Mouse (Mus musculus) midbrain, embryonic 11.5 days (tissue): ENCODE measurements around the gene Coro7. TPM values are rescaled to one million over a fixed set of nuclear protein-coding genes. Genes with fewer than 3 reads are reported as not detected.

Experiments used
- ATAC-seq: fragments of 200-750 bp; cut with Nextera tagmentation; 2 replicates; pipeline ENCODE4 v1.8.0; 2017; ENCODE audit warnings: moderate TSS enrichment, moderate library complexity; ENCODE audit not compliant: low FRiP score
- DNase-seq: peaks from one replicate; pipeline ENCODE4 v3.0.0; 2015; ENCODE audit warnings: low spot score; ENCODE audit errors: missing footprints
- H3K27ac ChIP-seq: fragments of 300-500 bp; sonication (generic); 2 replicates; pipeline ENCODE4 v1.5.1; 2014; ENCODE audit warnings: low read depth, low read length
- H3K27me3 ChIP-seq: fragments of 300-500 bp; sonication (generic); 2 replicates; pipeline ENCODE4 v1.6.1; 2014; ENCODE audit warnings: mild to moderate bottlenecking, low read length, moderate library complexity, mixed read lengths; ENCODE audit not compliant: control insufficient read depth, insufficient read depth
- H3K36me3 ChIP-seq: fragments of 300-500 bp; sonication (generic); 2 replicates; pipeline ENCODE4 v1.6.1; 2014; ENCODE audit warnings: mild to moderate bottlenecking, low read length, moderate library complexity, mixed read lengths; ENCODE audit not compliant: control insufficient read depth, insufficient read depth
- H3K4me1 ChIP-seq: fragments of 300-500 bp; sonication (generic); 2 replicates; pipeline ENCODE4 v1.6.1; 2014; ENCODE audit warnings: low read length; ENCODE audit not compliant: control insufficient read depth, insufficient read depth
- H3K4me2 ChIP-seq: fragments of 300-500 bp; sonication (generic); 2 replicates; pipeline ENCODE4 v1.6.1; 2014; ENCODE audit warnings: mild to moderate bottlenecking, moderate library complexity
- H3K4me3 ChIP-seq: fragments of 300-500 bp; sonication (generic); 2 replicates; pipeline ENCODE4 v1.5.1; 2014; ENCODE audit warnings: low read depth, low read length
- H3K9ac ChIP-seq: fragments of 300-500 bp; sonication (generic); 2 replicates; pipeline ENCODE4 v1.6.1; 2014; ENCODE audit warnings: low read length
- H3K9me3 ChIP-seq: fragments of 300-500 bp; sonication (generic); 2 replicates; pipeline ENCODE4 v1.6.1; 2016; ENCODE audit warnings: low read length; ENCODE audit not compliant: control insufficient read depth
- WGBS: fragments of 180-500 bp; shearing (Covaris S2); extraction: QIAGEN DNeasy Blood & Tissue Kit; methylation state at CpG from one replicate; pipeline ENCODE4 v1.1.7; 2014; 5-methylcytosine and 5-hydroxymethylcytosine counted together
- polyA plus RNA-seq: library from polyadenylated mRNA; unstranded; fragments of >200 nt; fragmentation: Nextera tagmentation; extraction: Ambion mirVana; gene quantifications from 2 replicates; pipeline ENCODE4 v1.2.1, GENCODE M21; 2014

Gene Coro7
- polyA plus RNA-seq, 1 experiment from 2014 or later, result 13.6 TPM

DNA sequence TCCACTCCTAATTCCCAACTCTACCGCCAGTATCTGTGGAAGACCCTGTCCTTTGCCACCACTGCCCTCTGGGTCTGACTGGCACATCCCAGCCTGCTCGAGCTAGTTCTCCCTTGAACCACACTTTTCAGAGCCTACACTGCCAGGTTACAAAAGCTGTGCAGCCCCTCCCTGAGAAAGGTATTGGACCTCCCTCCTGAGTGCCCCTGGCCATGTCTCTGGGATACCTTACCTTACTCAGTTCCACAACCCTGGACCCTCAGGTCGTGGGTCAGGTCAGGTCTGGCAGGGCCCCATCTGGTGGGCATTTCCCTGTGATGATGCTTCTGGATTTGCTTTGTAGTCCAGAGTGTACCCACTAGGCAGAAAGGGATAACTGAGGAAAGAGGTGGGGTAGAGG, 80.0 kb downstream of the Coro7 start:
- 0 out of 2 replicates have a peak overlapping the region, but pooled peaks have one; percentile 12 for H3K9ac ChIP-seq
- no peaks in the 10 kb centered on the region for H3K36me3 ChIP-seq
- H3K4me2 ChIP-seq, result no peak overlapping the region
- WGBS, result 80% methylated on average over 3 of the region's 3 CpGs
- H3K4me1 ChIP-seq, result peaks cover 76% of the 10 kb centered on the region
- ATAC-seq, result no peak
- H3K9me3 ChIP-seq, result no peaks in the 10 kb centered on the region
- no peak overlapping the region; the same call in 1 of the 2 replicates for H3K27ac ChIP-seq
- H3K4me3 ChIP-seq, result no peak overlapping the region
- peak; percentile 81 for DNase-seq
- no peaks in the 10 kb centered on the region for H3K27me3 ChIP-seq

DNA sequence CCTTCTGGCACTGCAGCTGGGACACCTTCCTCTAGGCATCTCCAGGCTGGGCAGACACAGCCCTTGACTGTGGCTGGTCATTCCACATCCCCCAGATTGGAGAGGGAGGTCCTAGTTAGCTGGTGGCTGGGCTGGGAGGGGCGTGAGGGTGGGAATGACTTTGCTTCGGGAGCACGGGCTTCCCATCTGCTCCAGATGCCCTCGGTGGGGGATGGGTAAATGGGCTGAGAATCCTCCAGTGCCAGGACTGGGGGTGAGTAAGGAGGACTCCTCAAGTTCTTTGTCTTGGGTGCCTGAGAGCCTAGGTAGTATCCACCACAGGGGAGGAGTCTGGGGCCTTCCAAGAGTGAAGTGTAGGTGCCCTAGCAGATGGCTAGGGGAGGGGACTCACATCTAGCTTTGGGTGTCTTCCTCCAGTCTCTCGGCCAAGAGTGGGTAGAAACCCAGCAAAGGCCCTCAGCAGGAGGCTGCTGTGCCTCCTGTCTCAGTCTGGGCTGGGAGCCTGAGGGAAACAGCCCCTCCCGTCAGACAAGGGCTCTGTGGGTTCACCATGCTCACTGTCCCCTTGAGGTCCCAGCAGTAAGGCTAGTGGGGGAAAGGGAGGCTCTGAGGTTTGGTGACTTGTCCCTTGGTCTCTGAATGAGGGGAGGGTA, 80.6 kb downstream of the Coro7 start:
- Histone ChIP-seq H3K4me1 (peaks cover 71% of the 10 kb centered on the region), H3K27me3 (no peaks in the 10 kb centered on the region), H3K4me3 (no peak overlapping the region), H3K36me3 (no peaks in the 10 kb centered on the region), H3K4me2 (no peak overlapping the region; the same call in 1 of the 2 replicates), H3K27ac (peak overlapping the region; percentile 40), H3K9me3 (no peaks in the 10 kb centered on the region), H3K9ac (peak overlapping the region; percentile 32; the same call in 1 of the 2 replicates)
- 36% methylated on average over 6 of the region's 6 CpGs for WGBS
- ATAC-seq, result no peak
- peak; percentile 81 for DNase-seq

- peaks cover 71% of the 10 kb centered on the region for H3K4me1 ChIP-seq
- no peak overlapping the region for H3K9ac ChIP-seq
- H3K9me3 ChIP-seq, result no peaks in the 10 kb centered on the region
- no peaks in the 10 kb centered on the region for H3K27me3 ChIP-seq
- H3K4me3 ChIP-seq, result no peak overlapping the region
- WGBS, result 67% methylated on average over 5 of the region's 5 CpGs
- peak overlapping the region; percentile 2; the same call in 1 of the 2 replicates for H3K4me2 ChIP-seq
- no peak for ATAC-seq
- no peaks in the 10 kb centered on the region for H3K36me3 ChIP-seq
- peak; percentile 79 for DNase-seq
- H3K27ac ChIP-seq, result no peak overlapping the region
Observed at GRCm38 (mm10) chr16:4598041-4598440, 81.5 kb downstream of the Coro7 start.

GRCm38 (mm10) chr16:4597296-4597695, 82.3 kb downstream of the Coro7 start:
- 58% methylated on average over 7 of the region's 7 CpGs for WGBS
- no peaks in the 10 kb centered on the region for H3K9me3 ChIP-seq
- no peak overlapping the region for H3K27ac ChIP-seq
- DNase-seq (peak; percentile 82), ATAC-seq (no peak)
- H3K4me3 ChIP-seq, result peak overlapping the region; percentile 89; the same call in 1 of the 2 replicates
- no peaks in the 10 kb centered on the region for H3K36me3 ChIP-seq
- peak overlapping the region; percentile 35 for H3K9ac ChIP-seq
- H3K4me1 ChIP-seq, result peaks cover 70% of the 10 kb centered on the region
- no peaks in the 10 kb centered on the region for H3K27me3 ChIP-seq
- H3K4me2 ChIP-seq, result peak overlapping the region; percentile 83

DNA sequence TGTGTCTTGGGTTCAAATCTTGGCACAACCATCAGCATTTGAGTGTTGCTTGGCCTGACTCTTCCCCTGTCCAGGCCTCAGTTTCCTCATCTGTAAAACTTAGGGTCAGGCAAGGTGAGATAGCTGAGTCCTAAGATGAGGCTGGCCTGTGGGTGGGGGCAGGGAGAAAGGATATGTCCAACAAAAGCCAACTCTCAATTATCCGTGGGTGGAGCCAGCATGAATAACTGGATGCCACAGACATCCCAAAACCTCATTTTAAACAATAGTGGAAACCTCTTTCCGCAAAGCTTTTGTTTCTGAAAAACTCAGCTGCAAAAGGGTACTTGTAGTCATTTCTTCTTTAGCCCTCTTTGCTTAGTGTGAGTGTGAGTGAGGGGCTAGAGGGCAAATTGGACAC, 82.7 kb downstream of the Coro7 start:
- peak overlapping the region; percentile 89 for H3K4me3 ChIP-seq
- H3K27ac ChIP-seq, result 0 out of 2 replicates have a peak overlapping the region, but pooled peaks have one; percentile 95
- H3K9ac ChIP-seq, result peak overlapping the region; percentile 97
- no peaks in the 10 kb centered on the region for H3K27me3 ChIP-seq
- no peaks in the 10 kb centered on the region for H3K9me3 ChIP-seq
- no peaks in the 10 kb centered on the region for H3K36me3 ChIP-seq
- 32% methylated on average over 2 of the region's 2 CpGs for WGBS
- peak overlapping the region; percentile 83 for H3K4me2 ChIP-seq
- no peak for ATAC-seq
- DNase-seq, result no peak
- H3K4me1 ChIP-seq, result peaks cover 65% of the 10 kb centered on the region

DNA sequence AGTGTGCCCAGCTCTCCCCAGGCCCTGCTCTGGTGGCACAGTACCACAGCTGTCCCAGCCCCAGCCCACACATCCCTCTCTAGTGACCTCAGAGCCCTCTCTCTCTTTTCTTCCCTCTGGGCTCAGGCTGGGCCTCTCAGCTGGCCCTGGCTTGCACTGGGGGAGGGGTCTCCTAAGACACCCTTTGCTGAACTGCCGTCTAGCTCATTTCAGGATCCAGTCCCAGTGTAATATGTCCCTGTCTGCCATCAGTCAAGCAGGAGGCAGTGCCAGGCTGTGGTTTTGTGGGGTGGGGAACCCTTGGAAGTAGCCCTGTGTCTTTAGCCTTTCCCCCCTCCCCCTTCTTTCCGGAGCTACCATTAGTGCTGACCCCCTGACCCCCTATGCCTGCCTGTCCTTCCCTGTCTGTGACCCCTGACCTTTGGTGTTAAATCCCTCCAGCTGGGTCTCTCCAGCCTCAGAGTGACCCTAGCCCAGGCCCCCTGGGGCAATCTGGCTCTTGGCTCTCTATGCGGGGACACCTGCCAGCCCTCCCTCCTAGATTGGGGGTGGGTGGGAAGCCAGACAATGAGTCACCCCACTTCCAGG, 83.3 kb downstream of the Coro7 start:
- peak overlapping the region; percentile 89 for H3K4me3 ChIP-seq
- no peaks in the 10 kb centered on the region for H3K9me3 ChIP-seq
- peaks cover 62% of the 10 kb centered on the region for H3K4me1 ChIP-seq
- ATAC-seq (peak; percentile 13), DNase-seq (peak; percentile 92)
- WGBS, result 2% methylated on average over 3 of the region's 3 CpGs
- no peaks in the 10 kb centered on the region for H3K27me3 ChIP-seq
- no peaks in the 10 kb centered on the region for H3K36me3 ChIP-seq
- H3K4me2 ChIP-seq, result peak overlapping the region; percentile 83
- H3K9ac ChIP-seq, result peak overlapping the region; percentile 97
- H3K27ac ChIP-seq, result peak overlapping the region; percentile 95

DNA sequence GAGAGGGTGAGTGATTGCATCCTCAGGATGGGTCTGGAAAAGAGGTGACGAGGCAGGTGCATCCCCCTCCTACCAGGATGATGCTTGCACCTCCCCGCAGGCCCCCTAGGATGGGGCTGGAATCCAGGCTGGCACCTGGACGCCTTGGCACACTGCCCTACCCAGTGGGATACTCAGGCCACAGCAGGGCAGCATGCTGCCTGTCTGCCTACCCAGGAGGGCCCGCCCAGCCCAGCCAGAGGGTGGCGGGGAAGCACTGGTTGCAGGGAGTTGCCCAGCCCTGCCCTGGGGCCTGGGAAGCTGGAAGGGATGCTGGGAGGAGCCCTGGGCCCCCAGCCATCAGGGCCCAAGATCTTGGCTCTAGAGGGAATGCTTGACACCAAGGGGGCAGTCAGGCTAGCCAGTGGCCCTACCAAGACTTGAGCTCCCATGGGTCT, 84.0 kb downstream of the Coro7 start:
- Histone ChIP-seq H3K4me2 (peak overlapping the region; percentile 83), H3K9me3 (no peaks in the 10 kb centered on the region), H3K36me3 (no peaks in the 10 kb centered on the region; the same call in 1 of the 2 replicates), H3K27me3 (no peaks in the 10 kb centered on the region), H3K4me3 (peak overlapping the region; percentile 89), H3K9ac (peak overlapping the region; percentile 97), H3K4me1 (peaks cover 56% of the 10 kb centered on the region), H3K27ac (peak overlapping the region; percentile 95)
- DNase-seq (peak; percentile 93), ATAC-seq (no peak)
- 6% methylated on average over 5 of the region's 5 CpGs for WGBS

DNA sequence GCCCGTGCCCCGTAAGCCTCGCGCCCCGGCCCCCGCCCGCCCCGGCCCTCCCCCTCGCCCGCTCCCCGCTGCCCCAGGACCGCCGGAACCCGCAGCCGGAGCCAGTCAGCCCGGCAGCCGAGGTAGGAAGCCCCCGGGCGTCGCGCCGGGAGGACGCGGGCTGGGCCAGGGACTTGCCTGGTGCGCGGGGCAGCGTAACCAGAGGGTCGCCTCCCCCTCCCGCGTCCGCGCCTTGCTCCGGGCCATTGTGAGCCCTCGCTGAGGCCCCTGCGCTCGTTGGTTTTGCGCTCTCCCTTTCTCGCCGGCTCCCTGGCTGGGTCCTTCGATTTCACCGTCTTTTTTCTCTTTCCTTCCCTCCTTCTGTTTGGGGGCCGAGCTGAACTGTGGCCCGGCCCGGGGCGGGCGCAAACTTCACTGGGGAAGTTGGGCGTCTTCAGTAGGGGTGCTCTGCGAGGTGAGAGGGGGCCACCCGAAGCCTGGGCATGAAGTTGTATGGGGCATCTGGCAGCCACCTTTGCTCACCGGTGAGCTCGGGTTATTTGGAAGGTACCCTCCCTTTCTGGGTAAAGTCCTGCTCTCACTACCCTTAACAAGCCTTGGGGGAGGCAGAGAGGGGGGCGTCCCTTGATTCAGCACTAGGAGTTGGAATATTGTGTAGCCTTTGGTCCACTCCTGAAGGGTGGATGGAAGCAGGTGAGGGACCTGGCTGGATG, 84.6 kb downstream of the Coro7 start:
- peak overlapping the region; percentile 97 for H3K9ac ChIP-seq
- H3K4me2 ChIP-seq, result peak overlapping the region; percentile 83
- no peaks in the 10 kb centered on the region; the same call in 1 of the 2 replicates for H3K36me3 ChIP-seq
- ATAC-seq (peak; percentile 57), DNase-seq (peak; percentile 93)
- peak overlapping the region; percentile 89 for H3K4me3 ChIP-seq
- H3K27ac ChIP-seq, result peak overlapping the region; percentile 95
- H3K4me1 ChIP-seq, result peaks cover 54% of the 10 kb centered on the region
- H3K27me3 ChIP-seq, result no peaks in the 10 kb centered on the region
- no peaks in the 10 kb centered on the region for H3K9me3 ChIP-seq
- 0% methylated on average over 24 of the region's 52 CpGs for WGBS
